Mouse (Mus musculus): ENCODE measurements around the gene Dclk2.

DNA sequence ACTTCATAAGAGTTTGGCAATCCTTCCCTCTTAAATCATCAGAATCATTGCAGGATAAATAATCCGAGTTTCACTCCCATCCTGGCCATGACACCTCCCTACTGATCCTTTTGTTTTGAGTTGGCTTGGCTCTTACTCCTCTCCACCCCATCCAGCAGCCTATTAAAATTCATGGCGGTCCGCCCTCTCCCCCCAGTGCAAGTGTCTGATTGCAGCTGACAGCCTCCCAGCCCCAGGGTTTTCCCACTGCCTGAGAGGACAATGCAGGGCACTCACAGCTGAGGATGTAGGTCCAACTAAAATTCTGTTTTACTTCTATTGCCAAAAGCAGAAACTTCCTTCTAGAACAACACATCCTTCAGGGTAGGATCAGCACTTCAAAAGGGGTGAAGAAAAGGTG is 67.8 kb downstream of the Dclk2 start:
- no peak for TF ChIP-seq GATA1 (IDR thresholded peaks at IDR 0.05; ENCODE audit: low read length)
- TF ChIP-seq TAL1 (IDR thresholded peaks at IDR 0.05; ENCODE audit: low read length): no peak
